Mouse (Mus musculus) kidney, postnatal 36 days (tissue): ENCODE results near the gene Dclk1.

Experiments
- DNase-seq, 2 experiments: peaks; one replicate each; pipeline ENCODE4 v3.0.0; 2021 to 2022; ENCODE audit warnings: mixed read lengths in 2 of 2

The Dclk1 gene

GRCm38 (mm10) chr3:55406616-55407015 lies 164.5 kb downstream of the Dclk1 start:
- DNase-seq, result no peak

GRCm38 (mm10) chr3:55411547-55411946 lies 169.4 kb downstream of the Dclk1 start:
- DNase-seq, result peak in 1 of 2 experiments; percentile 14

DNA sequence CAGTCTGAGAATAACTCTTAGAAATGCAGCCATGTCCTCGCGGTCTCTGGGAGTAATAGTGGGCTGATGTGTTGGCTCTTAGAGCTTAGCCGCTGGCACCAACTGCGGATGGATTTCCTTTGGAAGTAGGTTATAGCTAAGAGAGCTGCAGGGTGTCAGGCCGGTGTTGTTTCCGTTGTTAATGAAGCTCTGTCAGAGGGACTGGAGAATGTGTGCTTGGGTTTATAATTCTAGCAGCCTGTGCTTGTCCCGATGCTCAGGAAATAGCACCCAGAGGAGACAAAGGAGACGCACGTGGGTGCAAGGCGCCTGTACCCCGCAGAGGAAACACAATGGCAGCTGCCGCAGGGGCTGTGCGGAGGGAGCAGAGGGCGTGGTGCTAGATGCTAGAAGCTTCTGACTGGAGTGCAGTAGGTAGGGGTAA lies 173.4 kb downstream of the Dclk1 start:
- no peak for DNase-seq

DNA sequence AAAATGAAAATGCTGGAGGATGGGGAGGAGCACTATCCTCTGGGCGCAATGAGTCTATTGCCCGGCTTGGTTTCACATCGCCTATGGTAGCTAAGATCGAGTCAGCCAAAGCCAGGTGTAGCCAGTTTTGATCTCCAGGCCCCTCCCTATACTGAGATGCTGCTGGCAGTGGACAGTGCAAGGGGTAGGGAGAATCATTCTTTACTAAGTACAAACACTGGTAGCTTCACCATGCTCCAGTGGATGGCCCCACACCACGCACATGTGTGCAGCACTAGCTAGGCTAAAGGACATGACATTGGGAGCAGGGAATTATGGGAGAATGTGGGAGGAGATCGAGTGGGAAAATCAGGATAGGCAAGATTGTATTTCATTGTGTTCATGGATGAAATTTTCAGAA lies 176.7 kb downstream of the Dclk1 start:
- no peak for DNase-seq

DNA sequence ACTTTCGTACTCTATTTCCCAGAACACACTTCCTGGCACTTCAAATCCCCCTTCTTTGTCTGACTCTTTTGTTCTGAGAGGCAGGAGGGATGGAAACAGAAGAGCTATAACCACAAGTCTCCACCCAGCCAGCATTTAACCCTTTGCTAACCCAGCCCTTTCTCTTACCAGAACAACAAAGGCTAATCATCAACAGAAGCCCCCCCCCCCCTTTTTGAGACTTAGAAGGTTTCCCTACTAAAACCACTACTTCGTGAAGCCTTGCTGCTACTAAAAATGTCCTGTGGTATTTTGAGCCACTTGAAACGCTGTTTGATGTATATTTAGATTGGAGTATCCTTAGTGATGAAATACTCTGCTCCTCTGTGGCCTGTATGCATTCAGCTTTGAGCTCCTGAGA lies 177.2 kb downstream of the Dclk1 start:
- DNase-seq, result no peak

GRCm38 (mm10) chr3:55420436-55421083 lies 178.4 kb downstream of the Dclk1 start:
- DNase-seq, result no peak

DNA sequence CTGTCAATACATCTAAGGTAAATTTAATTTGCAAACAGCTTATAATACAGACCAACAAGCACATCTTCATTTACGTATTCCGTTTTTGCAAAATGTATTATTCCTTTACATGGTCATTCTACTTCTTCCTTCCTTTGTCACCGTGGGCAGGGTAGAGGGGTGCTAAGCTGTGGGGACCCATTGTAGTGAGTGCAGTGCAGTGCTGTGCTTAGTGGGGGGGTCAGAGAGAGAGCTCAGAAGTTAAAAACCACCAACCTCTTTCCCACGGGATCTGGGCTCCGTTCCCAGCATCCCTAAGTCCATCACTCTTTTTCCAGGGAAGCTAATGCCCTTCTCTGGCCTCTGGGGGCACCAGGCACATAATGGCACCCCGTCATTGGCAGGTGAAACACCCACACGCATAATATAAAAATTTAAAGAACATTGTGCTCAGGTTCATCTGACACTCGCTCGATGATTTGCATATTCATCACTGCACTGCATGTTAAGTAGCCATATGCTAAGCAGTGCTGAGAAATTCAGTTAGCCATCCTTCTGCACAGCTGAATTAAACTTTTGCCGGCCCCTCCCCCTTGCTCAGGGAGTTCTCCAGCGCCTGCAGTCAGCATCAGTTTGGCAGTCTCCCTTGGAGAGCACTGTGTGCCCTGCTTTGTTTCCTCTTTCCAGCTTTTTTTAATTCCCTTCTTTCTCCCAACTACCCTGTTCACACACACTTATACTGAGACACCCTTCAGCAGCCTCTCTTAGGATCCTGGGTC lies 181.7 kb downstream of the Dclk1 start:
- DNase-seq, result peak in 1 of 2 experiments; percentile 5

DNA sequence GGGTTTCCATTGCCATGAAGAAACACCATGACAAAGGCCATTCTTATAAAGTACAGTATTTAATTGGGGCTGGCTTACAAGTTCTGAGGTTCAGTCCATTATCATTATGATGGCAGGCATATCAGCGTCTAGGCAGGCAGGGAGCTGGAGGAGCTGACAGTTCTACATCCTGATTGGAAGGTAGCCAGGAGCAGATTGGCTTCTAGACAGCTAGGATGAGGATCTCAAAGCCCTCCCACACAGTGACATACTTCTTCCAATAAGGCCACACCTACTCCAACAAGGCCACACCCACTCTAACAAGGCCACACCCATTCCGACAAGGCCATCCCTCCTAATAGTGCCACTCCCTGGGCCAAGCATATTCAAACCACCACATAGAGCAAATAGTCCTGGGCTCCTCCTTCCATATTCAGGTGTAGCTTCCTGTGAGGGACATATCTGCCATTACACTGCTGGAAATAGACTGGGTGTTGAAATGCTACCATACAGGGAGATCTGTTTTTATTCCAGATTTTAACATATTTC lies 187.9 kb downstream of the Dclk1 start:
- no peak for DNase-seq

GRCm38 (mm10) chr3:55431223-55431622 lies 189.1 kb downstream of the Dclk1 start:
- DNase-seq, result no peak

GRCm38 (mm10) chr3:55434276-55434675 lies 192.1 kb downstream of the Dclk1 start:
- no peak for DNase-seq

- DNase-seq, result no peak
These were observed 196.8 kb downstream of the Dclk1 start for GRCm38 (mm10) chr3:55438824-55439446.

DNA sequence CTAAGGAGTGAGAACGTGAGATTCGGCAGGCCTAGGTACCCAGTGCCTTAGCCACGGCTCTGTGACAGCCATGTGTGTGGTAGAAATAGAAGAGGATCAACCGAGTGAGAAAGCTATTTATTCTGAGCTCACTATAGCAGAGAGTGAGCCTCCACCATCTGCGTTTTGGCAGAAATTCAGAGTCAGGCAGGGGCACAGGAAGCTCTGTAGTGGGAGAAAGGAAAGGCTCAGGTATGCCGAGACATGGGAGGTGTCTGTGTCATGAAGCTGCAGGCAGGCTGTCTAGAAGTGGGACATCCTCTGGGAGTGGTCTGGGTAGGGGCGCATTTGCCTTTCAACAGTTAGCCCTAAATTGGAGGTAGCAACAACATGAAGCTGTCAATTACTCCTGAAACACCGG lies 198.2 kb downstream of the Dclk1 start:
- no peak for DNase-seq

GRCm38 (mm10) chr3:55442012-55442645 lies 200.0 kb downstream of the Dclk1 start:
- no peak for DNase-seq

DNA sequence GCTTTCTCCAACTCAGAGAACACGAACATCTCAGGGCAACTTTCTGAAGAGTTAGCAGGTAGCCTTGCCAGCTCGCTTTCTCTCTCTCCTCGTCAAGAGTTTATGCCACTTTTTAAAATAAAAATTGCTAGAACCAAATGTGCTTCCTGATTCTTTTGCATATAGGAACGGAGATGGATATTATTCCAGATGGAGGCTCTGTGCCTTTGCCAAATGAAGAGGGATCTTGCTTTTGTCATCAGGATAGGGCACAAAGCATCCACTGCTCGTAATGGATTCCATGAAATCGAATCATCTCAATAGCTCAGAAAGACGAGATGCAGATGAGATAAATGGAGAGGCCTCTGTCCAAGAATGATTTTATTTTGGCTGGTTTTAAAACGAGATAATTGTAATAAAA lies 201.1 kb downstream of the Dclk1 start:
- DNase-seq, result no peak

DNA sequence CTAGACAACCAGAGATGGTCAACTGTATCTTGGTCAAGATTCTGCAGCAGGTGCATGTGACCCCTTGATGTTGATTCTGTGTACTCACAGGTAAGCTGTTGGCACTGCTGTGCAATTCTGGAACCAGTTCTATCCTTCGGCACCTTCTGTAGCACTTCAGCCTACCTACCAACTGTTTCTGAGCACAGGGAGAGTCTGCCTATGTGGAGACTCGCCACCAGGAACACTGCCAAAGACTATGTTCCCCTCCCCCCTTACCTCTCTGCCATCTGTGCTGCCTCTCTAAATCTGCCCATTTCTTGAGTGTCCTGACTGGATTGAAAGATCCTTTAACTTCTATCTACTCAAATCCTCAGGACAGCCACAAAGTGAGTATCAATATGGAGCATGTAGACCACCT lies 201.6 kb downstream of the Dclk1 start:
- no peak for DNase-seq

DNA sequence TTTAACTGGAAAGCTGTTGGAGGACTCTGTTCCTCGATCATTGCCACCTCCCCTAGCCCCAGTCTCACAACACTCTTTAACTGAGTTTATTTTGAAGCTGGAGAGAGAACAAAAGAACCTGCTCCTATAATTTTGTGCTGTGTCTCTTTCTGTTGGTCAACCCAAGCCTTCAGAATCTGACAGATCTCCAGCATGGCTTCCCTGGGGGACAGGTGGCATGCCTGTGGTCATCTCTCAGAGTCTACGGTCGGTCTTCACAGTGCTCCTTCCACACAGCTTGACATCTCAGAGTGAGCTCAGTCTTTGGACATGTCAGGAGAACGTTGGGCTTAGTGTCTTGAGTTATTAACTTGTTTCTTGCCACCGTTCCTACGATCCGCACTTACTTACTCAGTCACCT lies 204.5 kb downstream of the Dclk1 start:
- no peak for DNase-seq

DNA sequence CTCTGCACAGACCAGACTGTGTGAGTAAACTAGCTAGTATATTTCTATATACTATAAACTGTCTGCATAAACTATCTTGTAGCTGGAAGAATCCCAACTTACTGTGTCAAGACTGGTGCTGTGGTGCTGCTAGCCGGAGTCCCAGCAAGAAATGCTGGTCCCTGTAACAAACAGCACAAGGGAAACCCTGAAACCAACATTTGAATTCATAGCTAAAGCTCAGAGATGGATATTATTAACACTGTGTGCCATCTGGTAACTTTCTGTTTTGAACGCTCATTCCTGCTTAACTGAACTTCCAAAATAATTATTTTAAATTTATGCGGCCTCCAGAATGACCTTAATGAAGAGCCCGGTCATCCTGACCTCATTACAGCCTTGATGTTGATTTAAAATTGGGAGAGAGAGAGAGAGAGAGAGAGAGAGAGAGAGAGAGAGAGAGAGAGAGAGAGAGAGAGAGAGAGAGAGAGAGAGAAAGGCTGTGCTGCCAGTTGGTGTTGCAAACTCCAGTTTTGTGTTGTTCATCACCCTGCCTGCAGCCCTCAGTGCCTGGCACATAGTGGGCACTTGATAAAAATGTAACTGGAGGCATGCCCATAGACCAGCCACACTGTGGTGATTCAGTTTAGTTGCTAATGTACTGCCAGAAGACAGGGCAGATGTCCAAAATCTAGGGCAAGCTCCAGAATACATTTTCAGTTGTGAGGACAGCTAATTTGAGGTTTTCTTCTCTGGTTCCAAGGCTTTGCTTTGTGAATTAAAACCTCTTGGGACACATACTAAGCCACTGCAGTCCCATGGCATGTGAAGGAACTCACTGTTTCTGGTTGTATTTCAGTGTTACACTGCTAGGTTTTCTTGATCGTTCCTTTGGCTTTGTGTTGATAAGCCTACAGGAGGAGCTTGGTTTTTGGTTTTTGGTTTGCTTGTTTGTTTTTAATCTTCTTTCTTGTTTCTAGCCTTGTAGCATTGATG lies 205.6 kb downstream of the Dclk1 start:
- no peak for DNase-seq

- DNase-seq, result no peak
These were observed 207.0 kb downstream of the Dclk1 start for GRCm38 (mm10) chr3:55449148-55449547.

DNA sequence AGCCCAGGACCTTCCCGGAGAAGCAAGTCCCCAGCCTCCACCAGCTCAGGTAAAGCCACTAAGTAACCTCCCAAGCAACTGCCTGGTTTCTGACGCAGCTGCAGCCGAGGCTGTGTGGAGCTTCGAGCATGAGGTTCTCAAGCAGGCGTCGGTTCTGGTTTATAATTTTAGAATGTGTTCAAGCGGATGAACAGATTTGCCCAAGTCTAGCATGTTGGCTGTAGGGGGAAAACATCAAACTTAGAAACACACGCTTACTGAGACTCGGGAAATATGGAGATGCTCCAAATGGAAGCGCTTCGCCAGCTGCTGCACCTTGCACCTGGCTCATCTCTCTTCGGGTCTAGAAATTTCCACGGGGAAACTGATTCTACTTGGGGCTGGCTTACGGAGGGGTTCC lies 208.9 kb downstream of the Dclk1 start:
- no peak for DNase-seq

- DNase-seq, result no peak
These were observed 209.7 kb downstream of the Dclk1 start for GRCm38 (mm10) chr3:55451877-55452276.

GRCm38 (mm10) chr3:55452464-55452863 lies 210.3 kb downstream of the Dclk1 start:
- DNase-seq, result no peak

GRCm38 (mm10) chr3:55461092-55461491 lies 218.9 kb downstream of the Dclk1 start:
- no peak for DNase-seq
